Mouse (Mus musculus) left cerebral cortex, postnatal 14 days (tissue): Measurements from ENCODE around the gene Gdpgp1. TPM values are rescaled to one million over a fixed set of nuclear protein-coding genes. Genes with fewer than 3 reads are reported as not detected.

Source experiments
- DNase-seq, 2 experiments: peaks; one replicate each; pipeline ENCODE4 v3.0.0; 2021 to 2022; ENCODE audit warnings: low spot score in 2 of 2, mixed read lengths in 1 of 2
- intact Hi-C: fragments of 180-260 bp; cut with DNase I; formaldehyde crosslinking; loops from one replicate; pipeline ENCODE4 v1.15.1; 2025
- total RNA-seq, 2 experiments: library from RNA; stranded (reverse); gene quantifications; 2 replicates each; pipeline ENCODE4 v1.2.3; 2021

Gdpgp1 gene
- total RNA-seq, 2 experiments from 2014 or later: 6.6 to 6.7 TPM

- intact Hi-C loops: loop anchor here (5.0 kb wide), 1 partner anchor 56 kb away; no protein-coding TSS in a partner anchor
- DNase-seq: peak; percentile 73 to 75
These were observed 34.5 kb upstream of the Gdpgp1 start for GRCm38 (mm10) chr7:80197941-80198778.

GRCm38 (mm10) chr7:80198863-80199262 is 33.8 kb upstream of the Gdpgp1 start:
- DNase-seq: no peak
- intact Hi-C loops: loop anchor here (5.0 kb wide), 1 partner anchor 57 kb away; no protein-coding TSS in a partner anchor

DNA sequence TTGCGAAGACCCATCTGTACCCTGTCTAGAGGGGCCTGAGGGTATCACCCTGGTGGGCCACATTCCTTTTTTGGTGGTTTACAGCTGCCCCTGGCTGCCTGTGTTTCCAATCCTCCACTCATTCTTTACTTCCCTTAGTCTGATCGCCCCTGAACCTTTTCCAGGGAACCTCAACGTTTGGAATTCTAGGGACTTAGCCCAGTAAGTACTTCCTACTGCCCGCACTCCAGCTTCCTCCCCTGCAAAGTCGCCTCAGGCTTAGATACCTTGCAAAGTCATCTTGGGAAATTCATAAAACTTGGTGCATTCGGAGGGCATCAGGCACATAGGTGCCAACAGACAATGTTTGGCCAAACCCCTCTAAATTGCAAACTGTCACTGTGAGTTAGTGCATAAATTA is 33.4 kb upstream of the Gdpgp1 start:
- intact Hi-C loops: loop anchor here (5.0 kb wide), 1 partner anchor 57 kb away; no protein-coding TSS in a partner anchor
- no peak for DNase-seq

DNA sequence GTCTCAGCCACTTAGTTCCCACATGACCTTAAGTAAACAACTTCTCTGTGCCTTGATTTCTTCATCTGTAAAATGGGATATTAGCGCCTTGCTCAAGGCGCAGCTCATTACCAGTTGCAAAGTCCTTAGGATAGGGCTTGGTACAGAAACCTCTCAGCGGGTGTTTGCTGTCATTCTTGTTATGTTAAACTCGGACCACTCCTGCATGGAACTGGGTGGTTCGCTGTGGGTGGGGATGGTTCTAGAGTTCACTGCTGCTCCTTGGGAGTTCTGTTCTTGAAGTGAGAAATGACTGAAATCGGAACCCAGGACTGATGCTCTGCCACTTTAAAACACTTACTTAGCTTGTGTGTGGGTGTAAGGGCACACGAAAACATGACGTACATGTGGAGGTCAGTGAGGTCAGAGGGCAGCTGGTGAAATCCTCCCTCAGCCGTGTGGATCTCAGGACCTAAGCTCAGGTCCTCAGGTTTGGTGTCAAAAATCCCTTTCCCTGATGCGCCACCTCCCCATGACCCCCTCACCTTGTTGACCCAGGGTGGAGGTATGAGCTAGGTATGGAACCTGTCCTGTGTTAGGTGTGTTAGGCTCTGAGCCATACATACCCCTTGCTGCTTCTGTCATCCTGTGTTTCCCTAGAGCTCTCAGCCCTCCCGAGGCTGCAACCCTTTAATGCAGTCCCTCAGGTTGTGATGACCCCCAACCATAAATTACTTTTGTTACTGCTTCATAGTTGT is 32.6 kb upstream of the Gdpgp1 start:
- DNase-seq: no peak
- intact Hi-C loops: loop anchor here (5.0 kb wide), 1 partner anchor 58 kb away; no protein-coding TSS in a partner anchor

DNA sequence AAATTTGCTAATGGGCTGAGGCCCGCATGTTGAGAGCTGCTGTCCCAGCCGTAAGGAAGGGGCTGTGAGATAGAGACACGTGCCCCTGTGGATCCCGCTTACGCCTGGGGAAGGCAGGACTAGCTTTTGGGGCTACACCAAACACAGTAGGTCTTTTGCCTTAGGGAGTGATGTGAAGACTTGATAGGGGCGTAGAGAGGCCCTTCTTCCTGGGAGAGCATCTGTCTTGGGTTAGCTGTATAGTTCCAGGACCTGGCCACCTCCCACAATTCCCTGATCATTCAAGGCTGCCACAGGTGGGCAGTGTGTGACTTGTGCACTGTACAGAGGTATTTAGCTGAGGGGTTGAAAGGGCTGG is 32.1 kb upstream of the Gdpgp1 start:
- DNase-seq: no peak
- intact Hi-C loops: no loop called here

GRCm38 (mm10) chr7:80200963-80201539 is 31.6 kb upstream of the Gdpgp1 start:
- intact Hi-C loops: no loop called here

GRCm38 (mm10) chr7:80201888-80202540 is 30.7 kb upstream of the Gdpgp1 start:
- no peak for DNase-seq
- intact Hi-C loops: no loop called here

More at GRCm38 (mm10) chr7:80200963-80201539, 31.6 kb upstream of the Gdpgp1 start:
- DNase-seq: no peak

GRCm38 (mm10) chr7:80202961-80203360 is 29.7 kb upstream of the Gdpgp1 start:
- no peak for DNase-seq
- intact Hi-C loops: no loop called here

- intact Hi-C loops: no loop called here
- no peak for DNase-seq
These were observed 29.0 kb upstream of the Gdpgp1 start for GRCm38 (mm10) chr7:80203638-80204096.

DNA sequence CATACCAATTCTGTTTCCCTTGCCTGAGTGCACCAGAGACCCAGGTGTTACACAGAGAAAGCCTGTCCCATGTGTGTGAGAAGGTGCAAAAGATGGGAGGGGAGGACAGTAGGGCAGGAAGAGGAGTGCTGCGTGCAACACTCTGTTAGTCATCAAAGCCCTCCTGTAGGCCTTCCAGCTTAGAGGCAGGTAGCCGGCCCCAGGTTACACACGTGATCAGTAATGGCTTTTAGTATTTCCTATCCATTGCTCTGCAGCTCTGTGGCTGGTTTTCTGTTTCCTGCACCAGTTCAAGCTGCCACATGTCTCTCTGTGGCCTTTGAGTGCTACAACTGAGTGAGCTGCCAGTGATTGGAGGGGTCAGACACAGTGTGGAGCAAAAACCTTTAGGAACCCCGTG is 28.3 kb upstream of the Gdpgp1 start:
- intact Hi-C loops: no loop called here
- DNase-seq: no peak

- intact Hi-C loops: no loop called here
- DNase-seq: no peak
These were observed 27.7 kb upstream of the Gdpgp1 start for GRCm38 (mm10) chr7:80204961-80205360.

DNA sequence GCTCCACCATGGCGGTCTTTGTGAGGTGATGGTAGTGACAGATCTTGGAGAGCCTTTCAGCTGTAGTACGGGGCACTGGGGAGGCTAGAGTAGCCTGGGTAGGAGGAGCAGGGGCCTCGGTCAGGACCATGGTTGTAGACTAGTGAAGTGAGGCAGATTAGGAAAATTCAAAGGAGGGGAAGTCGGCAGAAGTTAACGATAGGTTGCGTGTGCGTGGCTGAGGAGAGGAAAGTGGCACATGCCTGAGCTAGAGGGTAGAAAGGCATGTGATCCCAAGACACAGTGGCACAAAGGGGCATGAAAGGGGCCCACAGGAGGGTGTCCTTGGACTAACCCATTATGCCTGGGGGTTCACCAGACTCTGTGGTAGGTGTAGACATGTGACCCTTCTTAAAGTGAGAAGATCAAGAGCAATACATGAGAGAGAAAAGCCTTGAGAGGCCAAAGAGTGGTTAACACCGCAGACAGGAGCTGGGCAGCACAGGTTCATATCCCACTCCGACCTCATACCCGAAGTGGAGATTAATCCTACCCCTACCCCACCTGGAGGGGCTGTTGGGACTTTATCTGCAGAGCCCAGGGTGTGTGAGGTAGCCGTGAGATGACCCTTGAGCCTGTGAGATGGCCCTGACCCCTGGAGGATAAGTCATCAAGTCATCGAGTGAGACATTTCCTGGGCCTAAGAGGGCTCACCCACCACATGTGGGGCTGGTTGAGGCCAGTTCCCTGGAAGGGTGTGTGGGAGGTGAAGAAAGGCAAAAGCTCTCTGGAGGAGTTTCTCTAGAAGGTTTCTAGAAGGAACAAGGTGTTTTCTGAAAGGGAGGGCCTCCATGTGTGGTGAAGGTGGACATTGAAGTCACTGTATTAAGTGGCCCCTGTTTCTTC is 26.7 kb upstream of the Gdpgp1 start:
- intact Hi-C loops: no loop called here
- DNase-seq: no peak

DNA sequence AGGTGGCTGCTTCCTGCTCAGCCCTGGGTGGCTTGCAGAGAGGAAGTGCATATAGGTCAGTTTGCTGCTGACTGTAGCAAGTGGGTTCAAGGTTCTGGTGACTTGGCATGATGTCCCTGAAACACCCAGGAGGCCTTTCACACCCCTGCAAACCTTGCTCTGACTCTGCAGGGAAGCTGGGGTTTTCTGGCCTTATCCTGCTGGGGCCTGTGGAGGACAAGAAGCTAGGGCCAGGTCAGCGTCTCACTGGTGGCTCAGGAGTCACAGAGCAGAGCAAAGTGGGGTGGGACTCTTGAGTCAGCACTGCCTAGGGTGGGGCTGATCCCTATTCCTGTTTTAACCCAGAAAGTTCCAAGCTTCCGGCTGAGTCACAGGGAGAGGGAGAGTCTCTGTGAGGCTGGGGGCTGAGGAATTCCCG is 25.3 kb upstream of the Gdpgp1 start:
- intact Hi-C loops: no loop called here
- DNase-seq: no peak

DNA sequence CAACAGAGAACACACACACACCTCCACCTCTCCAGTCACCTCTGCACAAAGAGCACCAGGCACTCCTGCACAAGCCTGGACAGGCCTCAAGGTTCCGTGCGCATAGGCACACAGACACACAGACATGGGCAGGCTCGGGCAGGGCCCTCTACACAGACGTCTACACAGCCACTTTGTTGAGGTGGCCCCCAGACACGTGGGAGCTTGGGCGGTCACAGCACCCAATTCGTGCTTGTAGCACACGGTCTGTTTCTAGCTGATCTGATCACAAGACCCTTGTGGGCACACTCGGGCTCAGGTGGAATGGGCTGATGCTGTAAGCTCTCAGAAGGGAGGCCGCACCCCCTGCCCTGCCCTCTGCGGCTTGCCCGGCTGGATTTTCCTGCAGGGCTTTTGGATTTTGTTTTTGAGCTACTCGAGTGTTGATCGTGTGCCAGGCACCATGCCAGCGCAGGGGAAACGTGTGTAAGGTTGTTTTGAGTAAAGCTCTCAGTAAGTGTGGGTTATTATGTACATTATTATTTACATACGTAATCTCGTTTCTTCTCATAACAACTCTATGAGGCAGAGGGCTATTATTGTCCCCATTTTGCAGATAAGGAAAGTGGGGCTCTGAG is 24.5 kb upstream of the Gdpgp1 start:
- no peak for DNase-seq
- intact Hi-C loops: no loop called here

DNA sequence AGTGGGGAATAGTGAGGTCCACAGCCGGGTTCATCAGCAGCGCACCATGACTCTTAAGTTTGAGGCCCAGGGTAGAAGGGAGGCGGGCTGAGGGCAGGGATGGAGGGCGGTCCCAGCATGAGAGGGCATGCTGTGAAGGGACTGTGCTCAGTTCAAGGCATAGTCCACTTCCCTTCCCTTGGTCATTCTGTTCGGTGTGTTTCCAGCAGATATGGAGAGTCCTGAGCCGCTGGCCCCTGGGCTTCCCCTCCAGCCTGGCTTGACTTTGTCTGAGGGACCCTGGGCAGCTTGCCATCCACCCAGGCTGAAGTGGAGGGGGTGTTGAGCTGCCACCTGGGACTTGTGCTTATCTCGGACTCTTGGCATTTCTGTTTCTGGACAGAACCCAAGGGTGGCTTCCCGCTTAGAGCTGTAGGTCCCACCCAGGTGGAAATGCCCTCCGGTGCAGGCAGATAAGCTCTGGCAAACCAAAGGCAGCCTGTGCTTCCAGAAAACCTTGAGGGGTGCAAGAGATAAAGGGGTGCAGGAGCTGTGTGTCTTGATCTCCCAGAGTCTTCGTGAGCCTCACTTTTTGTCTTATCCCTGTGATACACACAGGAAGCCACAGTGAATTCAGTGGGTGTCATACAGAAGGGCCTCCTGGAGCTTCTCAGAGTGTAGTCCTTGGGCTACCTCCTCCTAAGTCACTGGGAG is 23.8 kb upstream of the Gdpgp1 start:
- intact Hi-C loops: no loop called here
- DNase-seq: no peak

- intact Hi-C loops: no loop called here
- peak in 1 of 2 experiments; percentile 49 for DNase-seq
These were observed 23.0 kb upstream of the Gdpgp1 start for GRCm38 (mm10) chr7:80209669-80210068.

DNA sequence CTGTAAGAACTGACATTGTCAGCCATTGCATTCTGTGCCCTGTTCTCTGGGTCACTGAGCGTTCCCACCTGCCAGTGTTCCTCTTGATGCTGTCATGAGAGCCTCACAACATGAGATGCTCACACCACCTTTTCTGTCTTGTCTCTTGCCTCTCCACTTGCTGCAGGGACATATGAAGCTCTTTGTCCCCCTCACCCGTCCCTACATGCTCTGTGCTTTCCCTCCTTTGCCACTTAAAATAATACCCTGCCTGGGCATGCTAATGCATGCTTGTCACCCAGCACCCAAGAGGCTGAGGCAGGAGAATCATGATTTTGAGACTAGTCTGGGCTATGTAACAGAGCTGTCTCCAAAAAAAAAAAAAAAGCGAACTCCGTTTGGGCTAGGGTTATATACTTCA is 21.7 kb upstream of the Gdpgp1 start:
- DNase-seq: no peak
- intact Hi-C loops: no loop called here

DNA sequence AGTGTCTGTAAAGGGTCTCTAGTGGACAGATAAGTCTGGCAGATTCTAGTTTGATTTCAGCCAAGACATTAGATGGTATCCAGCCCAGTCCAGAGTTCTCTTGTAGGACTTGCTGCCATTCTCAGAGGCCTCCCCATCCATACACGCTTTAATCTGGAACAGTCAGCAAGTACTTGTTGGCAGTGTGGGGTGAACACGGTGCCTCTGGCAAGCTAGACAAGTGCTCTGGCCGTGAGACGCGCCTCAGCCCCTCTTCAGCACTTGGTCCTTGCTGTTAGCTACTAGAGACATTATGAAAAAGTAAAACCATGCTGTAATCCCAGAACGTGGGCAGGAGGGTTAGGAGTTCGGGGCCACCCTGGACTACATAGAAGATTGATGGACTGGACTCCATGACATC is 19.1 kb upstream of the Gdpgp1 start:
- no peak for DNase-seq
- intact Hi-C loops: loop anchor here (2.0 kb wide), 1 partner anchor 73 kb away; no protein-coding TSS in a partner anchor
